Mouse (Mus musculus): ENCODE measurements around the gene Rgs4.

GRCm38 (mm10) chr1:169752395-169752794 is 5.0 kb upstream of the Rgs4 start:
- TF ChIP-seq POLR2A (IDR thresholded peaks at IDR 0.05; ENCODE audit: low read depth, low read length): no peak
- no peak for TF ChIP-seq CTCF (IDR thresholded peaks at IDR 0.05; ENCODE audit: extremely low read depth, insufficient read length, insufficient replicate concordance, low read depth, low read length)

Data from small intestine, adult 2 months (tissue).